Mouse (Mus musculus) liver, adult 2 months (tissue): ENCODE data around the gene Tspyl1. TPM values are rescaled to one million over a fixed set of nuclear protein-coding genes. Genes with fewer than 3 reads are reported as not detected.

ENCODE experiments used
- DNase-seq: peaks from one replicate; pipeline ENCODE4 v3.0.0-alpha.2; 2011; ENCODE audit warnings: low read depth, low spot score; ENCODE audit errors: extremely low read depth
- H3K27ac ChIP-seq: fragments of 200-500 bp; replicated peaks from 2 replicates; pipeline ENCODE4 v1.5.1; 2012; ENCODE audit warnings: low read depth, mild to moderate bottlenecking, control low read depth, inconsistent platforms, low read length; ENCODE audit not compliant: insufficient read depth
- H3K27me3 ChIP-seq: fragments of 200-500 bp; 2 replicates; pipeline ENCODE4 v1.6.1; 2012; ENCODE audit warnings: mild to moderate bottlenecking, moderate library complexity, low read length, inconsistent platforms; ENCODE audit not compliant: control insufficient read depth, insufficient read depth
- H3K36me3 ChIP-seq: fragments of 200-500 bp; 2 replicates; pipeline ENCODE4 v1.6.1; 2012; ENCODE audit warnings: low read length, inconsistent platforms; ENCODE audit not compliant: control insufficient read depth, insufficient read depth
- H3K4me1 ChIP-seq: fragments of 200-500 bp; 2 replicates; pipeline ENCODE4 v1.6.1; 2011; ENCODE audit warnings: low read length; ENCODE audit not compliant: control insufficient read depth, insufficient read depth
- H3K4me3 ChIP-seq: fragments of 200-500 bp; 2 replicates; pipeline ENCODE4 v1.5.1; 2011; ENCODE audit warnings: low read depth, mild to moderate bottlenecking, control low read depth, low read length, moderate library complexity; ENCODE audit not compliant: insufficient read depth
- H3K79me2 ChIP-seq: fragments of 200-500 bp; 2 replicates; pipeline ENCODE4 v1.6.1; 2012; ENCODE audit warnings: inconsistent platforms, mild to moderate bottlenecking, low read length, moderate library complexity; ENCODE audit not compliant: control insufficient read depth, insufficient read depth
- H3K9ac ChIP-seq: fragments of 200-500 bp; 2 replicates; pipeline ENCODE4 v1.6.1; 2012; ENCODE audit warnings: low read depth, mild to moderate bottlenecking, control low read depth, inconsistent platforms, low read length
- CTCF ChIP-seq: fragments of 200-500 bp; IDR thresholded peaks from 2 replicates; pipeline ENCODE4 v1.5.1; 2011; ENCODE audit warnings: low read depth, low read length, control low read depth
- POLR2A ChIP-seq: fragments of 200-500 bp; IDR thresholded peaks from 2 replicates; pipeline ENCODE4 v1.6.1; 2011; ENCODE audit warnings: low read length, control low read depth; ENCODE audit not compliant: insufficient read depth; ENCODE audit errors: extremely low read depth
- WGBS: fragments of 180-500 bp; shearing (Covaris S2); methylation state at CpG from one replicate; pipeline ENCODE4 v1.1.7; 2018; 5-methylcytosine and 5-hydroxymethylcytosine counted together
- polyA plus RNA-seq: library from polyadenylated mRNA; depleted of rRNA; stranded (reverse); fragments of >200 nt; gene quantifications from 2 replicates; pipeline ENCODE4 v1.2.3, GENCODE M21; 2012
- total RNA-seq: library from RNA; depleted of rRNA; stranded (reverse); fragments of >200 nt; gene quantifications from 2 replicates; pipeline ENCODE4 v1.2.3, GENCODE M21; 2014

The Tspyl1 gene
- total and polyA plus RNA-seq, 2 experiments = 12.9 to 13.1 TPM

- Histone ChIP-seq H3K4me1 (no peaks in the 10 kb centered on the region), H3K4me3 (no peak overlapping the region), H3K27ac (no peak overlapping the region), H3K79me2 (no peaks in the 10 kb centered on the region), H3K27me3 (no peaks in the 10 kb centered on the region), H3K9ac (no peak overlapping the region), H3K36me3 (peaks cover 24% of the 10 kb centered on the region)
- WGBS = 93% methylated on average over 9 of the region's 9 CpGs
- DNase-seq = no peak
- no peak for TF ChIP-seq CTCF
- no peak for TF ChIP-seq POLR2A
Observed at GRCm38 (mm10) chr10:34309915-34310685, 28.1 kb downstream of the Tspyl1 start.

GRCm38 (mm10) chr10:34312536-34312935 is 30.5 kb downstream of the Tspyl1 start:
- 83% methylated on average over 3 of the region's 3 CpGs for WGBS
- Histone ChIP-seq H3K4me3 (no peak overlapping the region), H3K27me3 (no peaks in the 10 kb centered on the region), H3K79me2 (no peaks in the 10 kb centered on the region), H3K4me1 (no peaks in the 10 kb centered on the region), H3K9ac (no peak overlapping the region), H3K27ac (no peak overlapping the region), H3K36me3 (peaks cover 24% of the 10 kb centered on the region)
- no peak for DNase-seq
- TF ChIP-seq CTCF = no peak

GRCm38 (mm10) chr10:34316571-34317216 is 34.7 kb downstream of the Tspyl1 start:
- Histone ChIP-seq H3K4me1 (no peaks in the 10 kb centered on the region), H3K9ac (no peak overlapping the region), H3K4me3 (no peak overlapping the region), H3K79me2 (no peaks in the 10 kb centered on the region), H3K27me3 (no peaks in the 10 kb centered on the region), H3K36me3 (peaks cover 21% of the 10 kb centered on the region), H3K27ac (no peak overlapping the region)
- 30% methylated on average over 3 of the region's 3 CpGs for WGBS
- no peak for DNase-seq
- TF ChIP-seq CTCF = no peak
- TF ChIP-seq POLR2A = no peak

- H3K4me3 ChIP-seq = no peak overlapping the region
- peaks cover 21% of the 10 kb centered on the region for H3K36me3 ChIP-seq
- H3K27ac ChIP-seq = no peak overlapping the region
- no peak overlapping the region for H3K9ac ChIP-seq
- DNase-seq = no peak
- H3K4me1 ChIP-seq = no peaks in the 10 kb centered on the region
- 81% methylated on average over 2 of the region's 2 CpGs for WGBS
- TF ChIP-seq POLR2A (no peak), CTCF (no peak)
- H3K79me2 ChIP-seq = no peaks in the 10 kb centered on the region
- no peaks in the 10 kb centered on the region for H3K27me3 ChIP-seq
Observed at GRCm38 (mm10) chr10:34317217-34317606, 35.2 kb downstream of the Tspyl1 start.

- H3K4me1 ChIP-seq = no peaks in the 10 kb centered on the region
- 88% methylated on average over 2 of the region's 2 CpGs for WGBS
- no peak for DNase-seq
- H3K9ac ChIP-seq = no peak overlapping the region
- no peaks in the 10 kb centered on the region for H3K79me2 ChIP-seq
- H3K4me3 ChIP-seq = no peak overlapping the region
- TF ChIP-seq POLR2A (no peak), CTCF (no peak)
- H3K27me3 ChIP-seq = no peaks in the 10 kb centered on the region
- H3K36me3 ChIP-seq = peaks cover 15% of the 10 kb centered on the region
- no peak overlapping the region for H3K27ac ChIP-seq
Observed at GRCm38 (mm10) chr10:34320809-34321208, 38.8 kb downstream of the Tspyl1 start.

GRCm38 (mm10) chr10:34326701-34327100 is 44.7 kb downstream of the Tspyl1 start:
- Histone ChIP-seq H3K4me3 (no peak overlapping the region), H3K27me3 (no peaks in the 10 kb centered on the region), H3K36me3 (peaks cover 12% of the 10 kb centered on the region), H3K9ac (no peak overlapping the region), H3K27ac (no peak overlapping the region), H3K79me2 (no peaks in the 10 kb centered on the region), H3K4me1 (no peaks in the 10 kb centered on the region)
- peak; percentile 57 for TF ChIP-seq CTCF
- TF ChIP-seq POLR2A = no peak
- peak; percentile 11 for DNase-seq
- 32% methylated on average over 4 of the region's 4 CpGs for WGBS
